Mouse (Mus musculus) olfactory bulb, adult 2 months (tissue): ENCODE data around the gene Wbp4. TPM values are rescaled to one million over a fixed set of nuclear protein-coding genes. Genes with fewer than 3 reads are reported as not detected.
"Not testable (repeated sequence)": the region's sequence is repeated elsewhere in the genome, so short reads cannot be mapped to it uniquely, and the experiment has no call there.

ENCODE experiments used
- H3K27ac ChIP-seq: fragments of 200-500 bp; 2 replicates; pipeline ENCODE4 v1.5.1; 2012; ENCODE audit warnings: low read depth, low read length; ENCODE audit not compliant: insufficient read depth
- H3K4me1 ChIP-seq: fragments of 200-500 bp; 2 replicates; pipeline ENCODE4 v1.6.1; 2012; ENCODE audit warnings: low read length; ENCODE audit not compliant: control insufficient read depth, insufficient read depth
- H3K4me3 ChIP-seq: fragments of 200-500 bp; 2 replicates; pipeline ENCODE4 v1.5.1; 2012; ENCODE audit warnings: mild to moderate bottlenecking, low read depth, low read length, moderate library complexity; ENCODE audit not compliant: insufficient read depth
- CTCF ChIP-seq: fragments of 200-500 bp; IDR thresholded peaks from 2 replicates; pipeline ENCODE4 v1.5.1; 2012; ENCODE audit warnings: low read depth, mild to moderate bottlenecking, low read length, moderate library complexity; ENCODE audit not compliant: insufficient read depth
- POLR2A ChIP-seq: fragments of 200-500 bp; IDR thresholded peaks from 2 replicates; pipeline ENCODE4 v1.6.1; 2012; ENCODE audit warnings: mild to moderate bottlenecking, low read depth, low read length, moderate library complexity; ENCODE audit not compliant: insufficient read depth
- WGBS: fragments of 180-500 bp; shearing (Covaris S2); methylation state at CpG from one replicate; pipeline ENCODE4 v1.1.7; 2018; 5-methylcytosine and 5-hydroxymethylcytosine counted together
- polyA plus RNA-seq: library from polyadenylated mRNA; stranded (reverse); fragments of >200 nt; gene quantifications from 2 replicates; pipeline ENCODE4 v1.2.4, GENCODE M21; 2012; ENCODE audit warnings: low replicate concordance; ENCODE audit not compliant: missing spikeins, insufficient read depth, insufficient read length

The Wbp4 gene
- polyA plus RNA-seq, 1 experiment = not detected

GRCm38 (mm10) chr14:79473384-79473783, 7.9 kb downstream of the Wbp4 start:
- H3K4me3 ChIP-seq = no peak overlapping the region
- H3K27ac ChIP-seq = no peak overlapping the region
- H3K4me1 ChIP-seq = no peaks in the 10 kb centered on the region
- WGBS = 84% methylated on average over 2 of the region's 2 CpGs
- TF ChIP-seq POLR2A (no peak), CTCF (no peak)

- Histone ChIP-seq H3K4me3 (no peak overlapping the region), H3K4me1 (no peaks in the 10 kb centered on the region), H3K27ac (no peak overlapping the region)
- 3% methylated on average over 3 of the region's 3 CpGs for WGBS
- no peak for TF ChIP-seq POLR2A
- TF ChIP-seq CTCF = no peak
Observed at GRCm38 (mm10) chr14:79467621-79468020, 13.7 kb downstream of the Wbp4 start.

GRCm38 (mm10) chr14:79465623-79466022, 15.7 kb downstream of the Wbp4 start:
- TF ChIP-seq CTCF = no peak
- no peak for TF ChIP-seq POLR2A
- WGBS = 98% methylated on average over 1 of the region's 1 CpGs

GRCm38 (mm10) chr14:79460988-79461387, 20.3 kb downstream of the Wbp4 start:
- Histone ChIP-seq H3K27ac (no peak overlapping the region), H3K4me3 (no peak overlapping the region), H3K4me1 (no peaks in the 10 kb centered on the region)
- 91% methylated on average over 4 of the region's 4 CpGs for WGBS
- no peak for TF ChIP-seq POLR2A
- no peak for TF ChIP-seq CTCF

More at GRCm38 (mm10) chr14:79465623-79466022, 15.7 kb downstream of the Wbp4 start:
- Histone ChIP-seq H3K4me1 (no peaks in the 10 kb centered on the region), H3K27ac (no peak overlapping the region), H3K4me3 (no peak overlapping the region)

GRCm38 (mm10) chr14:79460401-79460800, 20.9 kb downstream of the Wbp4 start:
- H3K27ac ChIP-seq = no peak overlapping the region
- WGBS = 89% methylated on average over 1 of the region's 1 CpGs
- TF ChIP-seq POLR2A (no peak), CTCF (no peak)
- H3K4me1 ChIP-seq = no peaks in the 10 kb centered on the region
- H3K4me3 ChIP-seq = no peak overlapping the region

- WGBS = 94% methylated on average over 8 of the region's 10 CpGs
- not testable (repeated sequence) for H3K27ac ChIP-seq, H3K4me3 ChIP-seq, H3K4me1 ChIP-seq
Observed at GRCm38 (mm10) chr14:79452591-79452934, 28.8 kb downstream of the Wbp4 start.

GRCm38 (mm10) chr14:79451681-79452590, 29.4 kb downstream of the Wbp4 start, which contains the start of gene Kbtbd6:
Gene Kbtbd6 (plus strand): TSS chr14:79451835.
- WGBS = 19% methylated on average over 44 of the region's 89 CpGs
- peak within 1 kb of the TSS; percentile 85 for H3K4me3 ChIP-seq
- H3K4me1 ChIP-seq, H3K27ac ChIP-seq: not testable (repeated sequence)

GRCm38 (mm10) chr14:79445055-79445620, 36.2 kb downstream of the Wbp4 start:
- TF ChIP-seq CTCF = no peak
- no peak for TF ChIP-seq POLR2A
- WGBS = 11% methylated on average over 16 of the region's 16 CpGs
- peak overlapping the region; percentile 53 for H3K27ac ChIP-seq
- peak overlapping the region; percentile 22 for H3K4me3 ChIP-seq
- peaks cover 6% of the 10 kb centered on the region for H3K4me1 ChIP-seq

- no peak for TF ChIP-seq CTCF
- no peak for TF ChIP-seq POLR2A
- Histone ChIP-seq H3K27ac (no peak overlapping the region; the same call in 1 of the 2 replicates), H3K4me1 (peaks cover 6% of the 10 kb centered on the region), H3K4me3 (no peak overlapping the region)
- 79% methylated on average over 9 of the region's 9 CpGs for WGBS
Observed at GRCm38 (mm10) chr14:79444601-79445000, 36.7 kb downstream of the Wbp4 start.

- peaks cover 6% of the 10 kb centered on the region for H3K4me1 ChIP-seq
- WGBS = 84% methylated on average over 5 of the region's 5 CpGs
- no peak for TF ChIP-seq POLR2A
- no peak for TF ChIP-seq CTCF
- H3K4me3 ChIP-seq = no peak overlapping the region
- no peak overlapping the region for H3K27ac ChIP-seq
Observed at GRCm38 (mm10) chr14:79441441-79441840, 39.9 kb downstream of the Wbp4 start.
